Mouse (Mus musculus): ENCODE results near the gene Gch1.
"Not testable (repeated sequence)": the region's sequence is repeated elsewhere in the genome, so short reads cannot be mapped to it uniquely, and the experiment has no call there.

The Gch1 gene

DNA sequence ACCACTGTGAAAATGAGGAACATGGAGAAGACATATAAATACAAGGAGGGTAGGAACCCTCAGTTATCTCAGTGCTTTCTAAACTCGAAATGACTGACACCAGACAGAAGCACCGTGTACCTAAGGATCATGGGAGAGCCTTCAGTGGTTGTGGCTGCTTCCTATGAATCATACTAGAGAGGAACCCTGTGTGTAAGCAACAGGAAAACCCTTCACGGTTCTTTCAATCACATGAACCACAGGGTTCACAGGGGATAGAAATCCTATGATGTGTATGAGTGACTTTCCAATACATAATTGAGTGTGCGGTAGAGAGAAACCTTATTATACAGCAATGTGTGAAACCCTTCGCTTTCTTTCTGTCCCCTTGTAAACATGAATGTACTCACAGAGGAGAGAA lies 24.1 kb downstream of the Gch1 start:
- no peak for DNase-seq (ENCODE audit: low spot score)

- DNase-seq (ENCODE audit: low spot score) = no peak
Observed at GRCm38 (mm10) chr14:47161921-47162427, 27.2 kb downstream of the Gch1 start.

DNA sequence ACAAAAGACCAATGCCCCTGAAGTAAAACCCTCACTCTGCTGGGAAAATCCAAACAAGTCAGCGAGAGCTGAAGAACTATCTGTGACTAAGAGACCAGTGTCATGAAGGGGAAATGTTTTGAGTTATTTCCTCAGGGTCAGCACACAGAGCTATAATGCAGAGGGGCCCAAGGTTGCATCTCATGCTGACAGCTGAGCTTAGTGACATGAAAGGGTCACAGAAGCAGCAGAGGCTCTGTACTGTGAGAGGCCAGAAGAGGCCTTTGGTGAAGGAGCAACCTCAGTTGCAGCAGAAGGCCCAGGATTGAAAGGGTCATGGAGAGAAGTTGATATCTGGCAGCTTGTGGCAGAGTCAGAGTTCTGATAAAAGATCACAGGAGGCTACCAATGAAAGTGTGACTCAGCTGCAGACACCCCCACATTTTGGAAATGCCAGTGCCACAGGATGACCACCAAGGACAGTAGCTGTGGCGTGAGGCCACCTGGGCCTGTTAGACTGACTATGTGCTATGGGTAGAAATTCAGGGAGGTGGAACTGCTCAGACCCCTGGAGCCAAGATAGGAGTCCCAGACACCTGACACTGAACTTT lies 29.1 kb downstream of the Gch1 start:
- DNase-seq (ENCODE audit: low spot score) = no peak

DNA sequence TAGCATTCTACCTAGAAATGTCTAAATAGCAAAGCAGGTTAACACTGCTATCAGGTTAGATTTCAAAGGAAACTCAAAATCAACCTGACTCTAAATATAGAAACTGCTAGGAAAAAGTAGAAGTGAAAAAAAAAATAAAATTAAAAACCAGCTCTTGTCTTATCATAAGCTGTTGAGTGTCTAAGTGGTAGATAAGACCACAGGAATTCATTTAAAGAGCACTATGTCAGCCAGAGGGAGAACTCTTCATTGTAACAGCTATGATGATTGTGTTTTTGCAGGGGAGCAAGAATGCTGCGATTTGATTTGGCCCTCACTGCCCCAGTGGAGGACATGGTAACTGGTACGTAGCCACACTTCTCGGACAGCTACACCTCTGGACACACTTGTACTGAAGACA lies 34.9 kb downstream of the Gch1 start:
- DNase-seq (ENCODE audit: low spot score) = no peak

GRCm38 (mm10) chr14:47151306-47151705 lies 37.9 kb downstream of the Gch1 start:
- DNase-seq (ENCODE audit: low spot score) = no peak

DNA sequence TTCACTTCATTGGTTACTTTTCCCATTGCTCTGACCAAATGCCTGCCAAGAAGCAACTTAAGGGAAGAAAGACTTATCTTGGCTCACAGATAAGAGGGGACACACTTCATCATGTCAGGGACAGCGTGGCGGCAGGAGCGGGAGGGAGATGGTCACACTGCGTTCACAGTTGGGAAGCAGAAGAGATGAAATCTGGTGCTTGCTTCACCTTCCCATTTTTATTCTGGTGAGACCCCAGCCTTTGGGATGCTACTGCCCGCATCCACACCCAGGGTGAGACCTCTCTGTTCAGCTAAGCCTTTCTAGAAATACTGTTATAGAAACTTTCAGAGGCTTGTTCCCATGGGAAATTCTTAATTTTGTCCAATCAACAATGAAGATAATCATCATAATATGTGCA lies 44.9 kb downstream of the Gch1 start:
- DNase-seq (ENCODE audit: low spot score) = no peak

DNA sequence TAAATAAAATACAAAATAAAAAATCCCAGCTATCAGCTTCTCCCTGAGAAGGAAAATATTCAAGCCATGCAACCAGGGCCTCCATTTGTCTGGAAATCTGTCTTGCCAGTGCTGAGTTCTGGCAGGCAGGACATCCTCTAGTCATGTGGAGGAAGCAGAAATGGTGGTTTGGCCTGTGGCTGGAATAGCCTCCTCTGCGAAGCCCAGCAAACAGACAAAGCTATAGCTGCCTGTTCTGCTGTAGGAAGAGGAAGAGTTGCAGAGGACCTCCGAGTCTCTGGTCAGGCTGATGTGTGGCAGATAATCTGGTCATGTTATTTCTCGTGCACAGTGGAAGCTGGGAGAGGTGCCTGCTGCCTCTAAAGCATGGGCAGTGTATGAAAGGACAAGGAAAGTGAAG lies 50.4 kb downstream of the Gch1 start:
- DNase-seq (ENCODE audit: low spot score) = no peak

DNA sequence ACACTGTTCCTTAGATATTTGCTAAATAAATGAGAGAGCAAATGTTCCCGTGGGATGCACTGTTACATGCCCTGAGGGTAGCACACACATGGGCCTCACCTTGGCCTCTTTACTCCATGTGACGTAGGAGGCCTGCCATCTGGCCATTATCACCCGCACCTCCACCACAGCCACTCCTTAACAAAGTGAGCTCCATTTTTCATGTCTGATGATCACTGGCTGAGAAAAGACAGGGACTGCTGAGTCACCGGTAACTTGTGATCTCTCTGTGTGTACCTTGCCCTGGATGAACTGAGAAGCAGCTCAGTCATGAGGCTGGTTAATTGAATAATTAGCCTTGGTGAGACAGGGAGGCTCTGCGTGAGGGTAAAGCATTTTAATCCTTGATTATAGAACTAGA lies 52.6 kb downstream of the Gch1 start:
- no peak for DNase-seq (ENCODE audit: low spot score)

DNA sequence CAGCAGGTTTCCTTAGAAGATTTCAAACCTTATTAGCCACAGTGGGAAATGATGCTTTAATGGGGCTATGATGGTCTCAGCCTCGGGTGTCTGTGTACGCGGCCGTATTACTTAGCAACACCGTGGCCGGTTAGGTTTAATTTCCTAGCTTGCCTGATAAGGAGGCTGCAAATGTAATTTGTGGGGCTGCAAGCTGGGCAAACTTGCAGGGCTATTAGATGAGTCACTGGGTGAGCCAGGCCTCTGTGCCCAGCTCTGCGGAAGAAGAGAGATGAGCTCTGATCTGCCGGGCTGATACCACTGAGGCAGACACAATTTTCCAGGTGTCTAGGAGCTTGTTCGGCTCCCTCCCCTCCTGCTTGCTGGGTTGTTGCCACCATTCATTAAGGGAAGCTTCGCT lies 55.3 kb downstream of the Gch1 start:
- no peak for DNase-seq (ENCODE audit: low spot score)

GRCm38 (mm10) chr14:47127987-47128386 lies 61.2 kb downstream of the Gch1 start:
- no peak for DNase-seq (ENCODE audit: low spot score)

DNA sequence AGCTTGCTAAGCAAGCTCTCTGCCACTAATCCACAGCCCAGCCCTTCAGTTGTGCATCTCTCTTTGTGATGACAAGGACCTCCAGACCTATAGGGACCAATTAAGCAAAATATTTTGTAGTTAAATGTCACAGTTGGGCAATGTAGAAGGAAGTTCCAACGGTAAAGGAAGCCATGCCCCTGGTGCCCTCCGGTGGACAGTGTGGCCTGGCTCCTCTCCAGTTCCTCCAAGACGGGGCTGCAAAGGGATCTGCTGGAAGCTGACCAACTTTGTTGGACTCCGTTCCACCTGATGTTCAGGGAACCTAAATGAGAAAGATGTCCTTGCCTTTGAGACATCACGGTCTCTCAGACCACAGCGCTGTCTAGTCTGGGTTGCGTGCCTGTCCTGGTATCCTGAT lies 71.7 kb downstream of the Gch1 start:
- DNase-seq (ENCODE audit: low spot score) = no peak

- DNase-seq (ENCODE audit: low spot score) = no peak
Observed at GRCm38 (mm10) chr14:47116062-47116762, 73.0 kb downstream of the Gch1 start.

DNA sequence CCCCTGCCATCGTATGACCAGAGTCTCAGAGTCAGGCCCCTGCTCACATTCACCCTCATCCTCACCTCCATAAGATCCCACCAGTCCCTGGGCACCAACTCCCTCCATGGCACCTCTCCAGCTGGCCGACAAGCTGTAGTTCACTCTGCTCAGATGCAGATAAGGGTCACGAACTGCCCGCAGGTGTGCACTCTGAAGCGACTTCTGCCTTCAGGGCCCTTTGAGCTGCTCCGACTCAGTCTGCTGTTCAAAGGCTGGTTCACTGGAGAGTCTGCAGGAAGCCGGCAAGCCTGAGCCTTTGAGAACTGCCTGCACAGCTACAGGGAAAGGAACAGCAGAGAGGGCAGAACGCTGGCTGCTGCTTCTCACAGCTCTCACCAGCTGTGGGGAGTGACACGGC lies 74.1 kb downstream of the Gch1 start:
- DNase-seq (ENCODE audit: low spot score) = no peak

- DNase-seq (ENCODE audit: low spot score) = no peak
Observed at GRCm38 (mm10) chr14:47111341-47111740, 77.9 kb downstream of the Gch1 start.

DNA sequence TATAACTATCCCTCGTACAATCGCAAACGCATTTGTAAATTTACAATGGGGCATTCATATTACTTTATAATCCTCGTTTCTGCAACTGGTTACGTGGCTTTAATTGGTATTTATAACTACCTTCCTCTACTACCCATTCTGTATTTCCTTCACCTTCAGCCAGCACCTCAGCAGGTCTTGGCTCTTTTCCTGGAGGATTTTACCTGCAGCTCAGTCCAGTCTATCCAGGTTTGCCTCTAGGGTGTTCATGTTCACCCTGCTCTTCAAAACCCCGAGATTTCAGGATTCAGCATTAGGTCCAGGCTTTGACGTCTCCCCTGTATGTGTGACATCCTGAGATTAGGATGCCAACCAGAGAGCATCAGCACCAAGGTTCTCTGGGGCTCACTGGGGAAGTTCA lies 78.8 kb downstream of the Gch1 start:
- not testable (repeated sequence) for DNase-seq (ENCODE audit: low spot score)

DNA sequence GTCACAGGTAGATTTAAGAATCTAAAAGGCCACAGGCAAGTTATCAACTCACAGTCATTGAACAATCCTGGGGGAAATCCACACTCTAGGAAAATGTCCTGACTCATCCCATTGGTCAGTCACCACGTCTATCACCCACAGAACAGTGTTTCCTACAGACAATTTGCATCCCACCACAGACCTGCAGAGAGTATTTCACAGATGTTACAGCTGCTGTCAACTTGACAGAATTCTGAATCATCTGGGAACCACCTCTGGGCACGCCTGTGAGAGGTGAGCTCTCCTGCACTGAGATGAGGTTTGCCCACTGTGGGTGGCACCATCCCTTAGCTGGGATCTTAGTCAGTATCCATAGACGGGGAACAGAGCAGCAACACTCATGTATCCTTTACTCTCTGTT lies 81.8 kb downstream of the Gch1 start:
- DNase-seq (ENCODE audit: low spot score) = no peak

DNA sequence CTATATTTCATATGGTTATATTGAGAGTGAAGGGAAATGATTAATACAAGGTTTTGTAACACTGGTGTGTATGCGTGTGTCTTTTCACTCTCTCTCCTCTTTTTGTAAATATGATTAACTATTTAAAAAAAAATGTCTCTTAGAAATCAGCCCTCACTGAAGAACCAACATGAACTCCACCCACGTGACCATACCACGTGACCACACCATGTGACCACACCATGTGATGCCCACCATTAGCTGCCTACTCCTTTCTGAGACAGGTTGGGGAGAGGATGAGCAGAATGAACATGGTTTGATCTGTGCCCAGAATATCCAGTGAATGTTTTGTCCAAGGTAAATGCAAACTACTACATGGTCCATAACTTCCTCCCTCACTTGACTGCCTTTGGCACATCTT lies 83.5 kb downstream of the Gch1 start:
- DNase-seq (ENCODE audit: low spot score) = no peak

DNA sequence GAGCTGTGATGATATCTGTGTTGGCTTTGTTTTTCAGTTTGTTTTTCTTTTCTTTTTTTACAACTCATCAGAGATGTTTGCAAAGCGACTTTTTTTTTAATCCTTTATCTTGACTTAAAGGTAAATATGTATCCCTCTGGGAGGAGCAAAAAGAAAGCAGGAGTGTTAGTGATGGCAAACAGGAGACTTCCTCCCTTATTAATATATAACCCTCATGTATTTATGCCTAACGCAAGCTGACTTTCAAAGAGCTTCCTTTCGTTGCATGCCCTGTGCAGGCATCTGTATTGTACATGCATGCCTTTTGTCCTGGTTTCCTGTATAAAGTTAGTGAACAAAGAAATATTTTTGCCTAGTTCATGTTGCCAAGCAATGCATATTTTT lies 84.0 kb downstream of the Gch1 start:
- no peak for DNase-seq (ENCODE audit: low spot score)

- no peak for DNase-seq (ENCODE audit: low spot score)
Observed at GRCm38 (mm10) chr14:47104246-47105173, 84.7 kb downstream of the Gch1 start.

Data from testis, postnatal 14 days (tissue).